Mouse (Mus musculus): Measurements from ENCODE around the gene Tmem14c. TPM values are rescaled to one million over a fixed set of nuclear protein-coding genes. Genes with fewer than 3 reads are reported as not detected.

Tmem14c gene
- total RNA-seq, 2 experiments from 2014 or later = 66.6 to 75.7 TPM

DNA sequence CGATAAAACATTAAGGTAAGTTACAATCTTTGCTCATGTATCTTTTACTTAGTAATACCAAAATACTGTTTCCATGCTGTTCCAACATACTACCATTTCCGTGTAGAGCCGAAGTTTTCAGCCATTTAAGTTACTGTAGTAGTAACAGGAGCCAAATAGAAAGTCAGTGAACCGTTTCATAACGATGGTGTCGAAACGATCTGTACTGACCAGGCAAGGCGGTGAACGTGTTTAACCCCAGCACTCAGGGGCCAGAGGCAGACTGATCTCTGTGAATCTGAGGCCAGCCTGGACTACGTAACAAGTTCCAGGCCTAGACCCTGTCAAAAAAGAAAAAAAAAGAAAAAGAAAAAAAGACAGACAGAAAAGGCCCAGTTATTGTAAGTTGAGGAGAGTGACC, 7.8 kb upstream of the Tmem14c start:
- DNase-seq (ENCODE audit: low spot score in 2 of 2) = no peak

DNA sequence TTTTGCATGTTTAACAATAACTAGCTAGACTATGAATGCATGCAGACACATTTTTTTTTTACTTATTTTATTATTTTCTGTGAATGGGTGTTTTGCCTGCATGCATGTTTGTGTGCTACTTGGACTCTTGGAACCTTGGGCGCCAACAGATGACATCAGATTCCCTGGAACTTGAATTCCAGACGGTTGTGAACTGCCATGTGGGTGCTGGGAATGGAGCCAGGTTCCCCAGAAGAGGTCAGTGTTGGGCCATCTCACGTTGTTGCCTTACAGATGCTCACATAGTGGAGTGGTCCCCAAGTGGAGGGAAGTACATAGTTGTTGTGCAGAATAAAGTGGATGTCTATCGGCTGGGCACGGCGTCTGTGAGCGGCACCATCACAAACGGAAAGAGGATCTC, 7.1 kb upstream of the Tmem14c start:
- DNase-seq (ENCODE audit: low spot score in 2 of 2) = no peak

DNA sequence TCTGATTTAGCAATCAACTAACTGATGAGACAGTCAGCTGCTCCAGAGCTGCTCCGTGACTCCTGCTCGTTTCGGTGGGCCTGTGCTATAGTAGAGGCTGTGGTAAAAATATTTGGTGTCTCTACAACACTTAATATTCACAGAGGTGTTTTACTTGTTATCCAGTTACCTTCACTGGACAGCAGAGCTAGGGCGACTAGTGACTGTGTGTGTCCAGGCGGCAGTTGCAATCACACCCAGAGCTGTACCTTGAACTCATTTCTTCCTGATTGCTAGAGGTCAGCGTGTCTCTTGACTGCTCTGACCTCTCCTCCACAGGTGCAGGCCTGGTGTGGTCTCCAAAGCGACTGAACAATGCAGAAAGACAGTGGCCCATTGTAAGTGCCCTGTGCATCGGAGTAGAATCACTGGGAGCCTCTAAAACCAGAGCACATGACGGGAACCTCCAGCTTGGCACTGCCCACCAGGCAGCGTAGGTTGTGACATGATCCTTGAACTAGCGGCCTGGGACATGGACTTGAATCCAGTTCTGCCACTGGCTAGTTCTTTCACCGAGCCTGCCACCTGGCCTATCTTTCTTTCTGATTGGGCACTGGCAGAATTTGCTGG, 809 bp downstream of the Tmem14c start:
- no peak for DNase-seq (ENCODE audit: low spot score in 2 of 2)

DNA sequence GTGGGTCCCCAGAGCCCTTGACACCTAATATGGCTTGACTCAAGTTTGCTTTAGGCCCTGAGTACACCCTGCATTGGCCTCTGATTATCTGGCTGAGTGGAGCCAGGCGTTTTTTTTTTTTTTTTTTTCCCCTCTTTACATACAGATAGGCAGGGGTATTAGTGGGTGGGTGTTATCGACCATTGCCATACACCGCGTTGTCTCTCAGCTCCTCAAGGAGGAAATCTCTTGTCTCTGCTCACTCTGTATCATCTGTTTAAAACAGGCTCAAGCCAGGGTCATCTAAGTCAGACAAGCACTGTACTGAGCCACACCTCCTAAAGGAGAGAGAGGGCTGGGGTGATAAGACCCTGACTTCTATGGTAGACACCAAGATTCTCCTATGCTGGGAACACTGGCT, 1.7 kb downstream of the Tmem14c start:
- no peak for DNase-seq (ENCODE audit: low spot score in 2 of 2)

DNA sequence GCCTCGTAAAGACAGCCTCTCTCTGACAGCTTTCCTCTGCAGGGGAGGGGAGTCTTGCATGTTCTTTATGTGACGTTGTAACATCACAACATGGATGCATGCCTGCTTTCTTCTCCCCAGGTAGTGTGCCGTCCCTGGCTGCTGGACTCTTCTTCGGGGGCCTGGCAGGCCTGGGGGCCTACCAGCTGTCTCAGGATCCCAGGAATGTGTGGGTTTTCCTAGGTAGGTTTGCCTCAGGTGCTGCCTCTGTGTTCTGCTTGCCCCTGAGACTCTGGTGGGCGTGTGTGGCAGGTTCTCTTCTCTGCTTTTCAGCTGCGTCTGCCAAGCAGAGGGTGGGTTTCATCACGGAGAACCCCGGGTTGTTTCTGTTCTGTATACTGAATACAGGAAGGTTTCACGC, 2.1 kb downstream of the Tmem14c start:
- DNase-seq (ENCODE audit: low spot score in 2 of 2) = no peak

DNA sequence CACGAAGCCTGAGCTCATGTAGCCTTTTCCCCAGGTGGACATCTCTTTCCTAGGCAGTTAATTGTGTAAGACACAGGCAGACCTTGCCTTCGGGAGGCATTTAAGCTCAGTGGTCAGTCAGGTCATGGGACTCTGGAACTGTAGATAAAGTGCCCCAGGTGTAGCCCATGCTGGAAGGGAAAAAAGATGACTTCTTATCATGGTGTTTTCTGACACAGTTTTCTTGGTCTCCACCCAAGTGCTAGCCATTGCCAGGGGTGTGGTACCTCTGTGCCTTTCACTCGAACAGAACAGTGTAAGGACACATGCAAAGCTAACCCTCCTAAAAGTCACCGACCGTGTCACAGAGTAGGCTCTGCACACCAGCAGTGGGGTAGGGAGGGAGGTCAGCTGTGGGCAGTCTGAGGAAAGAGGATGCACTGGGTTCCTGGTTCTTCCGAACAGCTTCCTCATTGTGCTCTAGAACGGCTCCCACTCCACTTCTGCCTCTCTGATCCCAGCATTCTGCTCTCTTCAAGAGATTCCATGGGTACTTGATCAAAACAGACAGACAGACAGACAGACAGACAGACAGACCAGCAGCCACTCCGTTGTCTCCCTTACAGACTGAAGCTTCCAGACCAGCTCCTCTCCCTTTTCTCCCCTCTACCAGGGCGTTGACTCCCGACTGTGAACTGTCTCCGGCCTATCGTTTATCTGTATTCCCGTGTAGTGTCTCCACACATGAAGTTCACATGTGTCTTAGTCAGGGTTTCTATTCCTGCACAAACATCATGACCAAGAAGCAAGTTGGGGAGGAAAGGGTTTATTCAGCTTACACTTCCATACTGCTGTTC, 2.9 kb downstream of the Tmem14c start:
- DNase-seq (ENCODE audit: low spot score in 2 of 2) = no peak

- no peak for DNase-seq (ENCODE audit: low spot score in 2 of 2)
Observed at GRCm38 (mm10) chr13:41020494-41020893, 4.4 kb downstream of the Tmem14c start.

DNA sequence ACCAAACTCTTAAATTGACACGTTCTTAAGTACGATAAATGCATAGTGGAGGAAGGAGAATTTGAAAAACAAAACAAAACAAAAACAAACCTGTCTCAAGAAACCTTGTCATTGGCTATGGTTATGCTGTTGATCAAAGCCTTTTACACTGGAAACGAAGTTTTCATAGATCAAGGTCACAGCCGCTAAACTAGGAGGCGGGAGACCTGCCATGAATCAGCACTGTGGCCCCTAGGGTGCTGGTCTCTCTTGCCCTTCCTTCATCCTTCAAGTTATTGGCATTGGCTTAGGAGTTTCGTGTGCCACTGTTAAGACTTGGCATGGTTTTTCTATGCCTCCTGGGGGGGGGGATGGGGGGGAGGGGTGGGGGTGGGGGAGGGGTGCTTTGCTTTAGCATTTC, 5.5 kb downstream of the Tmem14c start:
- DNase-seq (ENCODE audit: low spot score in 2 of 2) = no peak

GRCm38 (mm10) chr13:41022099-41022498, 6.0 kb downstream of the Tmem14c start:
- DNase-seq (ENCODE audit: low spot score in 2 of 2) = no peak

DNA sequence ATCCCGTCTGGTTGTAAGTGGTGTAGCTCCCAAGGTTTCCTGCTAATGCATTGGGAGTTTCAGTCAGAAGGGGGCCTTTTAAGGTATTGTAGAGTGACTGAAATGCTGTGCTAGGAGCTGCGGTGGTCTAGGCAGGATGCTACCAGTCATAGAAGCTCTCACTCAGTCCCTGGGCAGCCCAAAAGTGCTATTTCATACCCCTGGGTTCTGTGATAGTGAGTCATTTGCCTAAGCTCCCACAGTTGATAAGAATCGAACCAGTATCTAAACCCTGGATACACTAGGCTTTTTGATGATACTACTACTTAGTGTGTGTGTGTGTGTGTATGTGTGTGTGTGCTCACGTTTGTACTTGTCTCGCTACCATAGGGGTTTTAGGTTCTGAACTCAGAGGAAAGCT, 14.0 kb downstream of the Tmem14c start:
- no peak for DNase-seq (ENCODE audit: low spot score in 2 of 2)

GRCm38 (mm10) chr13:41042511-41042910, 26.4 kb downstream of the Tmem14c start:
- DNase-seq (ENCODE audit: low spot score in 2 of 2) = no peak

- no peak for DNase-seq (ENCODE audit: low spot score in 2 of 2)
Observed at GRCm38 (mm10) chr13:41045901-41046300, 29.8 kb downstream of the Tmem14c start.

DNA sequence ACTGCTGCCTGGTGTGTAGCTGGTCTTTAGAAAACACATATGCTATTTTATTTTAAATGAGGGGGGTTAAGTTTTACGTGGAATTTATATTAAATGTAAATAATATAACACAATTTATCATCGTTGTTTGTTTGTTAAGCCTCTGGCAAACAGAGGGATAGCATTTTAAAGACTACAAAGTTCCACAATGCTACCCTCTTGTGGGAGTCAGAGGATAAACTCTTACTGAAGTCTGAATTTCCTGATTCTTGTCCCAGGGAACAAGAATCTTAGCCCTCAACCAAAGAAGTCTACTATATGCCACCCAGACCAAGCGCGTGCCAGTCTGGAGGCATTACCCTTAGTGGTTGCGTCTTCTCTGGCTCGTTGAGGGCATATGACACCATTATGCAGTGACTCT, 31.2 kb downstream of the Tmem14c start:
- no peak for DNase-seq (ENCODE audit: low spot score in 2 of 2)

- no peak for DNase-seq (ENCODE audit: low spot score in 2 of 2)
Observed at GRCm38 (mm10) chr13:41051965-41052364, 35.9 kb downstream of the Tmem14c start.

DNA sequence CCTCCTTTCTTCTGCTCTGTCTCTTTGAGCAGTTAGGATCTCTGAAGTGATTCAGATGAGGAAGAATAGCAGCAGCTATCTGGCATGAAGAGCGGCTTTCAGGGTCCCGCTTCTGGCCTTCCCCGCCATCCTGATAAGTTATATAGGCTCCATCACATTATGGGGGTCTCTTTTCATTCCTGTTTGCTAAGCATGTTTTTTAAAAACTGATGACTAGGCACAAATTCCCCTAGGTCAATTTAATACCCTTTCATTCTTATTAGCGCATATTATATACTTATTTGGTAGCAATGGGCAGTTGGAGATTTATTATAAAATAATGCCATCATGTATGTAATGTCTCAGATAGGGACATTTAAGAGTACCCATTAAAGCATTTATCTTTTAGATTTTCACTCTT, 51.5 kb downstream of the Tmem14c start:
- no peak for DNase-seq (ENCODE audit: low spot score in 2 of 2)

DNA sequence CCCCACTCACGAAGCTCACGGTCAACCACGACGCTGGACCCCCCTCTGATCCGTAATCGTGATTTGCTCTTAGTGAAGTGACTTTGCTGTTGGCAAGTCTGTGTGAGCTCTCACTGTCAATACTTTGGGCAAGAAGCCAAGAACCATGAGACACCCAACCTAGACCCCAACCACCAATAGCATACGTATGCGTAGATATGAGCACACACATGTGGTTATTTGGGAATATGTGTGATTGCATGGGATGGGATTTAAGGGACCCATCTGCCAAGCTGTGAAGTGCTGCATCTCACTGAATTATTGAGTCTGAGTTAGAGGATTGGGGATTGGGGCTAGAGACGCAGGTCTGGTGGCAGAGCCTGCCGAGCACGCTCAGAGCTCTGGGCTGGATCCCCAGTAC, 55.5 kb downstream of the Tmem14c start:
- no peak for DNase-seq (ENCODE audit: low spot score in 2 of 2)

Other genes with a start within 250 kb of the Tmem14c start
- gene Gcnt2, start 156.5 kb upstream of the Tmem14c start, total RNA-seq (2021) = 10 to 100 TPM; 11.1 to 13.2 TPM
- 10 to 100 TPM; 34.8 to 34.9 TPM for gene Pak1ip1, start 15.3 kb upstream of the Tmem14c start, total RNA-seq (2021)
- 1 to 10 TPM; 1.1 to 2.0 TPM for gene Mak, start 63.4 kb downstream of the Tmem14c start, total RNA-seq (2021)
- gene Gcm2, start 94.7 kb downstream of the Tmem14c start, total RNA-seq (2021) = not detected
- gene Sycp2l, start 98.0 kb downstream of the Tmem14c start, total RNA-seq (2021) = under 1 TPM in 1 of 2 experiments, not detected in 1; 0.18 TPM
- 10 to 100 TPM; 42.1 to 44.2 TPM for gene Elovl2, start 204.1 kb downstream of the Tmem14c start, total RNA-seq (2021)
- 100 to 1,000 TPM; 122 to 128 TPM for gene Smim13, start 233.6 kb downstream of the Tmem14c start, total RNA-seq (2021)